ENCODE assay signal across 8 mouse cellular contexts in the genomic region with DNA sequence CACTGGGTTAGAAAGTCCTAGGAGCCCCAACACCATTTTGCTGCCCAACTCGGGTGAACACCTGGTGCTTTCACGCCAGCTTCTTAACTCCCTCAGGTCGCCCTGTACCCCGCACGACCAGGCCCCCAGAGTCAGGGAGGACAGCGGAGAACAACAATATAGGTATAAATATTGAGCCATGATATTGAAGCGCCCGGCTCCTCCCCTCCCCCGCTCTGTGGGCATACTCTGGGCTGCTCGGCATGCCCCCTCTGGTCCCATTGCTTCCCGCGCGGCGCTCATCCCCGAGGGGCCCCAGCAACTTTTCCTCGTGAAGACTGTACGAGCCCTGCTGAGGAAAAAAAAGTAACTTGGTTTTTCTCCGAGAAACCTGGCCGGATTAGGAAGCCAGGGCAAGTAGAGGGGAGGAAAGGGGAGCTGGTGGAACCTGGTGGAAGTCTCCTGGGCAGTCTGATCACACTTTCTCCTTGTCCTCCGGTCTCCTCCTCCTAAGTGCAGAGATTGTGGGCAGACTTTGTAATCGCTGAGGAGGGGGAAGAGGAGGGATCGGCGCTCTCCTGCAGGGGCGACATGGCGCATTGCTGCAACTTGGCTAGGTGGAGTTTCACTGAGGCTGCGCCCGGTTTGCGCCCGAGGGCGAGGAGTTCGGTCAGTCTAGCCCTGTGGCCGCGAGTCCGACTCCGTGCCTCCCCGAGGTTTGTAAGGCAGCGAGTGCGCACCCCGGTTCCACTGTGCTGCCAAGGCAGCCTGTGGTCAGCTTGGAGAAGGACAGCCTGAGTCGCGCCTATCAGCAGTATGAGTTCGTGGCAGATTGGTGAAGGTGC. TPM values are rescaled to one million over a fixed set of nuclear protein-coding genes. Genes with fewer than 3 reads are reported as not detected.
DNase-seq lines count a peak whose midpoint lies in the region; ATAC-seq and TF ChIP-seq lines count a peak whose summit lies in the region.
"Had no signal": no experiment of that assay in that cellular context is flagged by ENCODE, and none has a peak within 500 bp of the region (broad histone marks: within the 10 kb centered on the region; RNA-seq: fewer than 3 reads in every experiment).

No protein-coding gene starts in this region.

- peaks cover 24% of the 10 kb centered on the region for H3K4me1 ChIP-seq in forebrain, embryonic 13.5 days
- H3K4me1 ChIP-seq in limb, embryonic 15.5 days: peaks cover 19% of the 10 kb centered on the region

- H3K4me2 ChIP-seq in forebrain, embryonic 13.5 days: peak overlapping the region; percentile 65
- H3K4me2 ChIP-seq in limb, embryonic 15.5 days: peak overlapping the region; percentile 74

- H3K27me3 ChIP-seq in forebrain, embryonic 13.5 days: peaks cover 51% of the 10 kb centered on the region
- peaks cover 50% of the 10 kb centered on the region for H3K27me3 ChIP-seq in limb, embryonic 15.5 days

- no peaks in the 10 kb centered on the region for H3K9me3 ChIP-seq in forebrain, embryonic 13.5 days (replicated peaks)
- H3K9me3 ChIP-seq in limb, embryonic 15.5 days: no peaks in the 10 kb centered on the region

- H3K4me3 ChIP-seq in forebrain, embryonic 13.5 days: peak overlapping the region; percentile 33
- peak overlapping the region; percentile 40 for H3K4me3 ChIP-seq in limb, embryonic 15.5 days
- no peak overlapping the region for H3K4me3 ChIP-seq in gastrocnemius, adult 2 months

- 1% methylated on average over 42 of the region's 42 CpGs for WGBS in forebrain, embryonic 13.5 days
- under 1% methylated on average over 42 of the region's 42 CpGs for WGBS in limb, embryonic 15.5 days

- ATAC-seq in forebrain, embryonic 13.5 days: 0 out of 2 replicates have a peak, but pooled peaks have one; percentile 50
- 0 out of 2 replicates have a peak, but pooled peaks have one; percentile 40 for ATAC-seq in limb, embryonic 15.5 days (ENCODE audit: insufficient number of reproducible peaks, low FRiP score, low TSS enrichment, low read depth)

- no peak overlapping the region for H3K9ac ChIP-seq in forebrain, embryonic 13.5 days
- no peak overlapping the region for H3K9ac ChIP-seq in limb, embryonic 15.5 days

- no peaks in the 10 kb centered on the region for H3K36me3 ChIP-seq in forebrain, embryonic 13.5 days (ENCODE audit: poor library complexity, severe bottlenecking)
- no peaks in the 10 kb centered on the region for H3K36me3 ChIP-seq in limb, embryonic 15.5 days

- intact Hi-C loops in gastrocnemius, adult 2 months (cut with DNase I): no loop called here

- no peak overlapping the region for H3K27ac ChIP-seq in forebrain, embryonic 13.5 days
- H3K27ac ChIP-seq in limb, embryonic 15.5 days: no peak overlapping the region
- H3K27ac ChIP-seq in gastrocnemius, adult 2 months: no peak overlapping the region

- TF ChIP-seq CTCF in gastrocnemius, adult 2 months (IDR thresholded peaks at IDR 0.05): no peak

- DNase-seq in right cerebral cortex, postnatal 4 days: peak; percentile 2
- DNase-seq in right cerebral cortex, postnatal 14 days: no peak
- DNase-seq in testis, postnatal 10 days (ENCODE audit: low spot score): peak; percentile 39
- DNase-seq in ovary, postnatal 10 days (ENCODE audit: low spot score): no peak
- no peak for DNase-seq in gastrocnemius, adult 2 months

RNA-seq across cellular contexts. Expression of gene Gm5800, which starts 23.6 kb away (rescaled TPM):
- not detected in 2 replicates for polyA plus RNA-seq in forebrain, embryonic 13.5 days (2015; fragmentation: Nextera tagmentation; extraction: Ambion mirVana)
- polyA plus RNA-seq in limb, embryonic 15.5 days (2015; fragmentation: Nextera tagmentation; extraction: Ambion mirVana): not detected in 2 replicates
- not detected for total RNA-seq in gastrocnemius, adult 2 months (2021)
- total RNA-seq: megakaryocyte progenitor cell, adult 5-6 weeks had no signal

RNA-seq across cellular contexts. Expression of gene Ang4, which starts 32.8 kb away (rescaled TPM):
- polyA plus RNA-seq in forebrain, embryonic 13.5 days (2015; fragmentation: Nextera tagmentation; extraction: Ambion mirVana): not detected in 2 replicates
- polyA plus RNA-seq in limb, embryonic 15.5 days (2015; fragmentation: Nextera tagmentation; extraction: Ambion mirVana): not detected in 2 replicates
- not detected for total RNA-seq in gastrocnemius, adult 2 months (2021)
- total RNA-seq: megakaryocyte progenitor cell, adult 5-6 weeks had no signal

RNA-seq across cellular contexts. Expression of gene Gm17079, which starts 45.3 kb away (rescaled TPM):
- not detected in 2 replicates for polyA plus RNA-seq in forebrain, embryonic 13.5 days (2015; fragmentation: Nextera tagmentation; extraction: Ambion mirVana)
- polyA plus RNA-seq in limb, embryonic 15.5 days (2015; fragmentation: Nextera tagmentation; extraction: Ambion mirVana): not detected in 2 replicates
- total RNA-seq in gastrocnemius, adult 2 months (2021): not detected
- total RNA-seq: megakaryocyte progenitor cell, adult 5-6 weeks had no signal

RNA-seq across cellular contexts. Expression of gene AY358078, which starts 59.3 kb away (rescaled TPM):
- polyA plus RNA-seq in forebrain, embryonic 13.5 days (2015; fragmentation: Nextera tagmentation; extraction: Ambion mirVana): not detected in 2 replicates
- not detected in 2 replicates for polyA plus RNA-seq in limb, embryonic 15.5 days (2015; fragmentation: Nextera tagmentation; extraction: Ambion mirVana)
- total RNA-seq in gastrocnemius, adult 2 months (2021): not detected
- total RNA-seq: megakaryocyte progenitor cell, adult 5-6 weeks had no signal

Comparison
In these comparisons a context has a peak if more than half of its experiments do, and no peak if none do; other contexts are left out.
1. DNase-seq: peak in right cerebral cortex, postnatal 4 days (single experiment) and testis, postnatal 10 days (single experiment); none in right cerebral cortex, postnatal 14 days (single experiment), ovary, postnatal 10 days (single experiment) and gastrocnemius, adult 2 months (single experiment).